Mouse (Mus musculus): ENCODE results near the gene Tbca.

The Tbca gene

GRCm38 (mm10) chr13:94788771-94789649 is at the start of gene Tbca:
Gene Tbca (plus strand): TSS chr13:94788910.
- peak; percentile 93 to 95 for DNase-seq

- no peak for DNase-seq
Measured at GRCm38 (mm10) chr13:94745176-94745575, 43.5 kb upstream of the Tbca start.

GRCm38 (mm10) chr13:94765852-94766251 is 22.9 kb upstream of the Tbca start:
- no peak for DNase-seq

- no peak for DNase-seq
Measured at GRCm38 (mm10) chr13:94768460-94769154, 20.1 kb upstream of the Tbca start.

- DNase-seq, result no peak
Measured at GRCm38 (mm10) chr13:94769155-94769470, 19.6 kb upstream of the Tbca start.

GRCm38 (mm10) chr13:94786866-94787265 is 1.8 kb upstream of the Tbca start:
- DNase-seq, result no peak

GRCm38 (mm10) chr13:94794689-94795088 is 6.0 kb downstream of the Tbca start:
- DNase-seq, result no peak

GRCm38 (mm10) chr13:94803480-94804057 is 14.9 kb downstream of the Tbca start:
- no peak for DNase-seq

GRCm38 (mm10) chr13:94806315-94807179 is 17.8 kb downstream of the Tbca start:
- DNase-seq, result no peak

- no peak for DNase-seq
Measured at GRCm38 (mm10) chr13:94808596-94808995, 19.9 kb downstream of the Tbca start.

- DNase-seq, result peak in 1 of 2 experiments; percentile 20
Measured at GRCm38 (mm10) chr13:94809724-94810123, 21.0 kb downstream of the Tbca start.

- no peak for DNase-seq
Measured at GRCm38 (mm10) chr13:94811451-94811850, 22.7 kb downstream of the Tbca start.

- no peak for DNase-seq
Measured at GRCm38 (mm10) chr13:94813770-94814169, 25.1 kb downstream of the Tbca start.

GRCm38 (mm10) chr13:94820516-94820915 is 31.8 kb downstream of the Tbca start:
- DNase-seq, result no peak

- DNase-seq, result no peak
Measured at GRCm38 (mm10) chr13:94820956-94821355, 32.2 kb downstream of the Tbca start.

GRCm38 (mm10) chr13:94826389-94826788 is 37.7 kb downstream of the Tbca start:
- no peak for DNase-seq

GRCm38 (mm10) chr13:94826986-94827385 is 38.3 kb downstream of the Tbca start:
- DNase-seq, result no peak

- DNase-seq, result peak in 1 of 2 experiments; percentile 7
Measured at GRCm38 (mm10) chr13:94827847-94828246, 39.1 kb downstream of the Tbca start.

GRCm38 (mm10) chr13:94838047-94838720 is 49.5 kb downstream of the Tbca start:
- no peak for DNase-seq

- peak in 1 of 2 experiments; percentile 21 for DNase-seq
Measured at GRCm38 (mm10) chr13:94838756-94839337, 50.1 kb downstream of the Tbca start.

GRCm38 (mm10) chr13:94843236-94843635 is 54.5 kb downstream of the Tbca start:
- no peak for DNase-seq

- DNase-seq, result no peak
Measured at GRCm38 (mm10) chr13:94847870-94848269, 59.2 kb downstream of the Tbca start.

Data from kidney, postnatal 4 days (tissue).